Mouse (Mus musculus) testis, adult 2 months (tissue): ENCODE measurements around the gene Dio1. TPM values are rescaled to one million over a fixed set of nuclear protein-coding genes. Genes with fewer than 3 reads are reported as not detected.

Source experiments
- H3K27ac ChIP-seq: fragments of 200-500 bp; 2 replicates; pipeline ENCODE4 v1.5.1; 2012; ENCODE audit warnings: low read depth, low read length; ENCODE audit not compliant: control insufficient read depth, insufficient read depth
- H3K27me3 ChIP-seq: fragments of 200-500 bp; 2 replicates; pipeline ENCODE4 v1.6.1; 2012; ENCODE audit warnings: mild to moderate bottlenecking, low read length, moderate library complexity; ENCODE audit not compliant: control insufficient read depth, insufficient read depth
- H3K36me3 ChIP-seq: fragments of 200-500 bp; 2 replicates; pipeline ENCODE4 v1.6.1; 2012; ENCODE audit warnings: mild to moderate bottlenecking, low read length; ENCODE audit not compliant: control insufficient read depth, insufficient read depth
- H3K4me1 ChIP-seq: fragments of 200-500 bp; 2 replicates; pipeline ENCODE4 v1.6.1; 2012; ENCODE audit warnings: low read length; ENCODE audit not compliant: control insufficient read depth, insufficient read depth
- H3K4me3 ChIP-seq: fragments of 200-500 bp; 2 replicates; pipeline ENCODE4 v1.5.1; 2012; ENCODE audit warnings: low read depth, mild to moderate bottlenecking, low read length, moderate library complexity, mixed read lengths; ENCODE audit not compliant: control insufficient read depth
- CTCF ChIP-seq: fragments of 200-500 bp; IDR thresholded peaks from 2 replicates; pipeline ENCODE4 v1.5.1; 2012; ENCODE audit warnings: low read depth, mild to moderate bottlenecking, inconsistent platforms, low read length, moderate library complexity; ENCODE audit not compliant: control insufficient read depth, insufficient read depth, insufficient replicate concordance
- POLR2A ChIP-seq: fragments of 200-500 bp; IDR thresholded peaks from 2 replicates; pipeline ENCODE4 v1.6.1; 2012; ENCODE audit warnings: low read depth, mild to moderate bottlenecking, inconsistent platforms, low read length, moderate library complexity; ENCODE audit not compliant: control insufficient read depth
- polyA plus RNA-seq: library from polyadenylated mRNA; depleted of rRNA; stranded (reverse); fragments of >200 nt; gene quantifications from 2 replicates; pipeline ENCODE4 v1.2.3, GENCODE M21; 2012; rRNA removed

Dio1 gene
- polyA plus RNA-seq, 1 experiment, result 0.12 TPM

- Histone ChIP-seq H3K4me1 (no peaks in the 10 kb centered on the region; the same call in none of the 2 replicates), H3K27me3 (no peaks in the 10 kb centered on the region), H3K4me3 (no peak overlapping the region), H3K36me3 (no peaks in the 10 kb centered on the region), H3K27ac (0 out of 2 replicates have a peak overlapping the region, but pooled peaks have one; percentile 29)
- TF ChIP-seq CTCF (no peak), POLR2A (no peak)
These were observed 61.6 kb downstream of the Dio1 start for GRCm38 (mm10) chr4:107245368-107245767.

- TF ChIP-seq POLR2A (no peak), CTCF (no peak)
- Histone ChIP-seq H3K4me3 (no peak overlapping the region), H3K4me1 (no peaks in the 10 kb centered on the region; the same call in 1 of the 2 replicates), H3K27me3 (no peaks in the 10 kb centered on the region), H3K36me3 (no peaks in the 10 kb centered on the region), H3K27ac (no peak overlapping the region)
These were observed 63.3 kb downstream of the Dio1 start for GRCm38 (mm10) chr4:107243365-107244333.

Other genes starting within 250 kb of the Dio1 start
- 73.8 and 74.4 TPM in 2 replicates for gene Mrpl37, start 240.3 kb downstream of the Dio1 start, polyA plus RNA-seq
- 5.7 and 7.2 TPM in 2 replicates for gene Cyb5rl, start 240.2 kb downstream of the Dio1 start, polyA plus RNA-seq
- not detected in 2 replicates for gene Cdcp2, start 210.3 kb downstream of the Dio1 start, polyA plus RNA-seq
- 77.0 and 92.8 TPM in 2 replicates for gene Tmem59, start 128.8 kb downstream of the Dio1 start, polyA plus RNA-seq
- gene Tceanc2, start 128.1 kb downstream of the Dio1 start, polyA plus RNA-seq, result 11.0 and 15.9 TPM in 2 replicates
- gene Ldlrad1, start 98.0 kb downstream of the Dio1 start, polyA plus RNA-seq, result 0.41 and 0.59 TPM in 2 replicates
- 23.0 and 28.6 TPM in 2 replicates for gene Lrrc42, start 53.6 kb downstream of the Dio1 start, polyA plus RNA-seq
- 8.8 and 11.9 TPM in 2 replicates for gene Hspb11, start 53.6 kb downstream of the Dio1 start, polyA plus RNA-seq
- 48.8 and 52.5 TPM in 2 replicates for gene Yipf1, start 7.2 kb upstream of the Dio1 start, polyA plus RNA-seq
- 18.9 and 20.5 TPM in 2 replicates for gene Ndc1, start 60.6 kb upstream of the Dio1 start, polyA plus RNA-seq
- gene Glis1, start 127.4 kb upstream of the Dio1 start, polyA plus RNA-seq, result 2.6 and 2.8 TPM in 2 replicates